Mouse (Mus musculus): ENCODE results near the gene Ssna1.

Gene Ssna1

GRCm38 (mm10) chr2:25234551-25235220, 37.6 kb downstream of the Ssna1 start:
- no peaks in the 10 kb centered on the region for H3K27me3 ChIP-seq (ENCODE audit: control insufficient read depth, insufficient read depth, low read length, poor library complexity, severe bottlenecking)
- DNase-seq (ENCODE audit: low read depth, low spot score): no peak

GRCm38 (mm10) chr2:25234050-25234449, 38.2 kb downstream of the Ssna1 start, which contains the start of gene Slc34a3:
TSS of gene Slc34a3 (minus strand) at chr2:25234364.
- no peaks in the 10 kb centered on the region for H3K36me3 ChIP-seq (ENCODE audit: control insufficient read depth, insufficient read depth, low read length, poor library complexity, severe bottlenecking)
- H3K27me3 ChIP-seq (ENCODE audit: control insufficient read depth, insufficient read depth, low read length, poor library complexity, severe bottlenecking): no peaks in the 10 kb centered on the region
- DNase-seq (ENCODE audit: low read depth, low spot score): no peak

More at GRCm38 (mm10) chr2:25234551-25235220, 37.6 kb downstream of the Ssna1 start:
- H3K36me3 ChIP-seq (ENCODE audit: control insufficient read depth, insufficient read depth, low read length, poor library complexity, severe bottlenecking): no peaks in the 10 kb centered on the region

DNA sequence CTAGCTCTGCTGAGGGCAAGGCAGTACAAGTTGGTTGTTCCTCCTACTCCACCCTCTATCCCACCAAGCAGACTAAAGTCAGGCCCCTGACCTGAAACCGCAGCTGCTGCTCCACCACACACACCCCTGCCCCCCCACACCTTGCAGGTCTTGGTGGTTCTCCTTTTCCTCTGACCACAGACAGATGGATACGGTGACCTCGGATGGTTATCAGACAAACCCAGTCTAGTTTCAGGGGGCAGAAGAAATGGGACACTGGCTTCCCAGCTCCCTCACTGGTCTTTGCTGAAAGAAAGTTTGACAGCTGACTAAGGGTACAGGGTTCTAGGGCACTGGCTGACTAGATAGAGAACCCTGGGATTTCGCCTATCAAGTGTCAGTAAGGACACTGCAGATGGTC, 38.8 kb downstream of the Ssna1 start:
- no peak for DNase-seq (ENCODE audit: low read depth, low spot score)
- no peaks in the 10 kb centered on the region for H3K36me3 ChIP-seq (ENCODE audit: control insufficient read depth, insufficient read depth, low read length, poor library complexity, severe bottlenecking)
- H3K27me3 ChIP-seq (ENCODE audit: control insufficient read depth, insufficient read depth, low read length, poor library complexity, severe bottlenecking): no peaks in the 10 kb centered on the region

- Histone ChIP-seq H3K36me3 (ENCODE audit: control insufficient read depth, insufficient read depth, low read length, poor library complexity, severe bottlenecking) (no peaks in the 10 kb centered on the region), H3K27me3 (ENCODE audit: control insufficient read depth, insufficient read depth, low read length, poor library complexity, severe bottlenecking) (no peaks in the 10 kb centered on the region)
- DNase-seq (ENCODE audit: low read depth, low spot score): no peak
These were observed 41.2 kb downstream of the Ssna1 start for GRCm38 (mm10) chr2:25231038-25231437.

- DNase-seq (ENCODE audit: low read depth, low spot score): no peak
- H3K27me3 ChIP-seq (ENCODE audit: control insufficient read depth, insufficient read depth, low read length, poor library complexity, severe bottlenecking): no peaks in the 10 kb centered on the region
- no peaks in the 10 kb centered on the region for H3K36me3 ChIP-seq (ENCODE audit: control insufficient read depth, insufficient read depth, low read length, poor library complexity, severe bottlenecking)
These were observed 41.7 kb downstream of the Ssna1 start for GRCm38 (mm10) chr2:25230581-25230980.

DNA sequence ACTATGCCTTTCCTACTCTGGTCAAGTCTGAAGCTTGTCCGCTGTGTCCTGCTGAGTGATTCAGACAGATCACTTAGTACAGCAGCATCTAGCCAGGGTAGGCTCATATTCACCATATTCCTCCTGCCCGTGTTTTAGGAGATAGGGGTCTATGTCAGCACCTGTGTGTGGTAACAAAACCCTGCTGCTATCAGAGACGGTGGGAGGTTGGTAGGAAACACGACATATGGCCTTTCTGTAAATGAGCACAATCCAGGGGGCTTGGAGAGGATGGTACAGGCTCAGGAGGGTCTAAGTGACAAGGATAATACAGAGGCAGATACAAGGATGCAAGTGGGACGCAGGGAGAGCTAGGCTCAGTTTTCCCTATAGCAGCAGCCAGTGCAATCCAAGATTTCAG, 42.7 kb downstream of the Ssna1 start:
- Histone ChIP-seq H3K27me3 (ENCODE audit: control insufficient read depth, insufficient read depth, low read length, poor library complexity, severe bottlenecking) (no peaks in the 10 kb centered on the region), H3K36me3 (ENCODE audit: control insufficient read depth, insufficient read depth, low read length, poor library complexity, severe bottlenecking) (no peaks in the 10 kb centered on the region)
- no peak for DNase-seq (ENCODE audit: low read depth, low spot score)

- no peaks in the 10 kb centered on the region for H3K27me3 ChIP-seq (ENCODE audit: control insufficient read depth, insufficient read depth, low read length, poor library complexity, severe bottlenecking)
- DNase-seq (ENCODE audit: low read depth, low spot score): no peak
- no peaks in the 10 kb centered on the region for H3K36me3 ChIP-seq (ENCODE audit: control insufficient read depth, insufficient read depth, low read length, poor library complexity, severe bottlenecking)
These were observed 43.2 kb downstream of the Ssna1 start for GRCm38 (mm10) chr2:25228995-25229530.

DNA sequence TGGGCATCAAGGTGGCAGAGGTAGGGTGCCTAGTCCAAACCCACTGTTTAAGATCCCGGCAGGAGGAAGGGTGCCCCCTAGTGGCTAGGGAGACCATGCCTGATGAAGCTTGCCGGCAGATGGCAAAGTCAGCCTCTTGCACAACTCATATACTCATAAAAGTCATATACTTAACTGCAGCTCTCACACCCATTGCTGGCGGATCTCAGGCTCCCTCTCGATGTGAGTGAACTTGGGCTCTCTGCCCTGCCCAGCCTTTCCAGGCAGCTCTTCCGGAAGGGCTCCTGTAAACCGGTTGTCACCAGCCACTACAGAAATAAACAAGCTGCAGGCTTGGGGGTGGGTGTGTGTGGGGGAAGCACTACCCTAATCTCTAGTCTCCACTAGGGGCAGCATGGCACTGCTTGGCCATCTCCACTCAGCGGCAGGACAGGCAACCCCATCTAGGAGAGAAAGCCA, 43.8 kb downstream of the Ssna1 start:
- Histone ChIP-seq H3K27me3 (ENCODE audit: control insufficient read depth, insufficient read depth, low read length, poor library complexity, severe bottlenecking) (no peaks in the 10 kb centered on the region), H3K36me3 (ENCODE audit: control insufficient read depth, insufficient read depth, low read length, poor library complexity, severe bottlenecking) (no peaks in the 10 kb centered on the region)
- peak; percentile 94 for DNase-seq (ENCODE audit: low read depth, low spot score)

DNA sequence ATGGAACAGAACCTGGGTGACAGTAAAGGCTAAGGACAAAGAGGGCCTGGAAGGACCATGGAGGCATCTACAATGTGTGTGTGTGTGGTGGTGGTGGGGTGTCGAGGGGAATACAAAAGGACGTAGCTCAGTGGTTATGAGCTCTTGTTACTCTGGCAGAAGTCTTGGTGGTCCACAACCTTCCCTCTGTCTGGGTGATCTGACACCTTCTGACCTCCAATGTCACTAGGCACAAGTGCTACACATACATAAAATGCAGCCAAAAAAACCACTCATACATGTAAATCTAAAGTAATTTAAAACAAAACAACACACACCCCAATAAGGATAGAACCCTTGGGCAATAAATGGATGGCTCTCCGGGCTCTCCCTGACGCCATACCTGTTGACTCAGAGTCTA, 44.8 kb downstream of the Ssna1 start:
- Histone ChIP-seq H3K36me3 (ENCODE audit: control insufficient read depth, insufficient read depth, low read length, poor library complexity, severe bottlenecking) (no peaks in the 10 kb centered on the region), H3K27me3 (ENCODE audit: control insufficient read depth, insufficient read depth, low read length, poor library complexity, severe bottlenecking) (no peaks in the 10 kb centered on the region)
- no peak for DNase-seq (ENCODE audit: low read depth, low spot score)

- DNase-seq (ENCODE audit: low read depth, low spot score): no peak
- Histone ChIP-seq H3K36me3 (ENCODE audit: control insufficient read depth, insufficient read depth, low read length, poor library complexity, severe bottlenecking) (no peaks in the 10 kb centered on the region), H3K27me3 (ENCODE audit: control insufficient read depth, insufficient read depth, low read length, poor library complexity, severe bottlenecking) (no peaks in the 10 kb centered on the region)
These were observed 45.4 kb downstream of the Ssna1 start for GRCm38 (mm10) chr2:25226864-25227263.

GRCm38 (mm10) chr2:25225811-25226379, 46.3 kb downstream of the Ssna1 start:
- H3K27me3 ChIP-seq (ENCODE audit: control insufficient read depth, insufficient read depth, low read length, poor library complexity, severe bottlenecking): no peaks in the 10 kb centered on the region
- DNase-seq (ENCODE audit: low read depth, low spot score): no peak
- H3K36me3 ChIP-seq (ENCODE audit: control insufficient read depth, insufficient read depth, low read length, poor library complexity, severe bottlenecking): no peaks in the 10 kb centered on the region

DNA sequence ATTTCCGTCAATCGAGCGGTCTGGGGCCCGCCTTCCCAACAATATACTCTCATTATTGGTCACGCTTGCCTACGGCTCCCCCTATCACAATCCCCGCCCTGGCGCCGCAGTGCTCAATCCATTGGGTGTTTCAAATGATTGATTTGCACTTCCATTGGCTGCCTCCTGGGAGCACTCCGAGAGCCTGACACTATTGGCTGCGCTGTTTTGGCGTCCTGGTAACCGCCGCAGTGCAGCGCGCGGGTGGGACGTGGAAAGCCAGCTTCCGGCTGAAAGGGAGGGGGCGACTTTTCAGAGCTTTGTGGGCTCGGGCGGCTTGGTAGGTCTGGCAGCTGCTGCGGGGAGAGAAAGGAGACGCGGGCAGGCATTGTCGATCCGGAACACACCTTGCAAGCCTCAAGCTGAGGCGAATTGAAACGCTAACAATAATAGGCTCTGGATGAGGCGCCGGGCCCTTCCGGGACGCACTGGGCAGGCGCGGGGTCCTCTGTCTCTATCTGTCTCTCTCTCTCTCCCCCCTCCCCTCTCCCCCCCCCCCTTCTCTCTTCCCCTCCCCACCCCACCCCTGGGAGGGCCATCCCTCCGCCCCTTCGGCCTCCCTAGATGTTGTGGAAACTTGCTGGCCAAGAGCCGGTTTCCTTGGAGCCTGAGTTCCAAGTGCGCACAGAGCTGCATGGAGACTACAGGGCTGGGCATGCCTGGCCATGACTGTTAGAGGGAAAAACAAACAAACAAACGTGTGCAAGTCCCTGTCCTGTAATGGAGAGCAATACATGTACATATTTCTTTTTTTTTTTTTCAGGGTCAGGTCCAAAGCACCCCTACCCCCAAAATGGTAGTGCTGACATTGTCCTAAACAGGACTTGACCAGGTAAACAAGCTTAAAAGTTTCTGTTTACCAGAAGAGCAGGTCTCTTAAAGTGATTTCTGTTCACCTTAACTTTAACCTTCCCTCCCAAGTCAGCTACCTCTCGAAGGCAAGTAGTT, 47.2 kb downstream of the Ssna1 start:
- Histone ChIP-seq H3K36me3 (ENCODE audit: control insufficient read depth, insufficient read depth, low read length, poor library complexity, severe bottlenecking) (no peaks in the 10 kb centered on the region; the same call in 1 of the 2 replicates), H3K27me3 (ENCODE audit: control insufficient read depth, insufficient read depth, low read length, poor library complexity, severe bottlenecking) (no peaks in the 10 kb centered on the region)
- peak; percentile 99 for DNase-seq (ENCODE audit: low read depth, low spot score)

DNA sequence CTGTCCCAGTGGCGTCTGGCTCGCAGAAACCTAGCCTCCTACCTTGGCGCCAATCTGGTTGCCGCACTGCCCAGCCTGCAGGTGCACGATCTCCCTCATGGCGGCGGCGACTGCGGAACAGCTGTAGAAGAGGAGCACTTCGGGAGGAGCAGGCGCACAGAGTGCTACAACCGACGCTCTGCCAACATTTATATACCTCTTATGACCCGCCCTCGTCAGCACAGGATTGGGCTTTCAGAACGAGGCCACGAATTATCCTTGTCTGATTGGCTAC, 47.8 kb downstream of the Ssna1 start, which contains the start of gene Tubb4b:
Tubb4b (minus strand) TSS at position 211 of the 274 bp plus-strand sequence.
- no peak for DNase-seq (ENCODE audit: low read depth, low spot score)
- H3K36me3 ChIP-seq (ENCODE audit: control insufficient read depth, insufficient read depth, low read length, poor library complexity, severe bottlenecking): no peaks in the 10 kb centered on the region; the same call in 1 of the 2 replicates
- H3K27me3 ChIP-seq (ENCODE audit: control insufficient read depth, insufficient read depth, low read length, poor library complexity, severe bottlenecking): no peaks in the 10 kb centered on the region

DNA sequence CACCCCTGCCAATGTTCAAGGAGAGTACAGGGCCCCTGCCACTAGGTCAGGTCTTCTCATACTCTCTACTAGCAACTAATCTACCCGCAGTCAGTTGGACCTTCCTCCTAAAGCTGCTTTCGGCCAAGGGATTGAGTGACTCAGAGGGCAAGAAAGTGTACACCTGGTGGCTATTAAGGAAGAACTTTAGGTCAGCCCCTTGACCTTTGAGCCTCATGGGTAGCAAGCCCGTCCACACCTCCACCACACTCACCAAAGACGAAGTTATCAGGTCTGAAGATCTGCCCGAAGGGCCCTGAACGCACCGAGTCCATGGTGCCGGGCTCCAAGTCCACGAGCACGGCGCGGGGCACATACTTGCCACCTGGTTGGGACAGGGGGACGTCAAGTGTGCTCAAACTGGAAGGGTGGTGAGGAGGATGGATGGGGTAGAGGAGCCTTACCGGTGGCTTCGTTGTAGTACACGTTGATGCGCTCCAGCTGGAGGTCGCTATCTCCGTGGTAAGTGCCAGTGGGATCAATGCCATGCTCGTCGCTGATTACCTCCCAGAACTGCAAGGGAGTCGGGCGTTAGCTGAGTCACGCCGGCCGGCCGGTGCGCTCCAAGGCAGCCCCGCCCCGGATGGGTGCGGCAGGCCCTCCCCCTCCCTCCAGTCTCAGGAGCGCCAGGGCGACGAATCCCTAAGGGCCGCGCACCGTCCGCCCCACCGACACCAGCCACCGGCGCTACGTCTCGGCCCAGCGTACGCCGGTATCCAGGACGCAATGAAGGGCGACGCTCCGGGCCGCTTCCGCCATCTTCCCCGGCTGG, 48.4 kb downstream of the Ssna1 start:
- H3K36me3 ChIP-seq (ENCODE audit: control insufficient read depth, insufficient read depth, low read length, poor library complexity, severe bottlenecking): no peaks in the 10 kb centered on the region; the same call in 1 of the 2 replicates
- H3K27me3 ChIP-seq (ENCODE audit: control insufficient read depth, insufficient read depth, low read length, poor library complexity, severe bottlenecking): no peaks in the 10 kb centered on the region
- no peak for DNase-seq (ENCODE audit: low read depth, low spot score)

Measured in splenic B cell, adult 2 months (primary cell).